Mouse (Mus musculus) stomach, embryonic 16.5 days (tissue): Measurements from ENCODE around the gene Aanat. TPM values are rescaled to one million over a fixed set of nuclear protein-coding genes. Genes with fewer than 3 reads are reported as not detected.

Experiments
- ATAC-seq: fragments of 200-750 bp; cut with Nextera tagmentation; 2 replicates; pipeline ENCODE4 v1.8.0; 2017; ENCODE audit warnings: moderate number of reproducible peaks, moderate TSS enrichment; ENCODE audit not compliant: insufficient read depth, low FRiP score
- H3K27ac ChIP-seq: fragments of 300-500 bp; sonication (generic); 2 replicates; pipeline ENCODE4 v1.5.1; 2014; ENCODE audit warnings: low read length
- H3K27me3 ChIP-seq: fragments of 300-500 bp; sonication (generic); 2 replicates; pipeline ENCODE4 v1.6.1; 2014; ENCODE audit warnings: low read length, control low read depth, mixed read lengths; ENCODE audit not compliant: control insufficient read depth, insufficient read depth
- H3K36me3 ChIP-seq: fragments of 300-500 bp; sonication (generic); 2 replicates; pipeline ENCODE4 v1.6.1; 2014; ENCODE audit warnings: low read length; ENCODE audit not compliant: control insufficient read depth, insufficient read depth
- H3K4me1 ChIP-seq: fragments of 300-500 bp; sonication (generic); 2 replicates; pipeline ENCODE4 v1.6.1; 2014; ENCODE audit warnings: low read length, control low read depth, mixed read lengths; ENCODE audit not compliant: control insufficient read depth, insufficient read depth
- H3K4me2 ChIP-seq: fragments of 300-500 bp; sonication (generic); 2 replicates; pipeline ENCODE4 v1.6.1; 2014; ENCODE audit warnings: low read depth, low read length, mixed read lengths
- H3K4me3 ChIP-seq: fragments of 300-500 bp; sonication (generic); replicated peaks from 2 replicates; pipeline ENCODE4 v1.5.1; 2014; ENCODE audit warnings: mild to moderate bottlenecking, low read length
- H3K9ac ChIP-seq: fragments of 300-500 bp; sonication (generic); 2 replicates; pipeline ENCODE4 v1.6.1; 2014; ENCODE audit warnings: low read length
- H3K9me3 ChIP-seq: fragments of 300-500 bp; sonication (generic); replicated peaks from 2 replicates; pipeline ENCODE4 v1.6.1; 2016; ENCODE audit warnings: low read length, control low read depth; ENCODE audit not compliant: control insufficient read depth
- WGBS: fragments of 180-500 bp; shearing (Covaris S2); extraction: QIAGEN DNeasy Blood & Tissue Kit; methylation state at CpG from one replicate; pipeline ENCODE4 v1.1.7; 2014; 5-methylcytosine and 5-hydroxymethylcytosine counted together
- polyA plus RNA-seq: library from polyadenylated mRNA; unstranded; fragments of >200 nt; fragmentation: Nextera tagmentation; extraction: Ambion mirVana; gene quantifications from 2 replicates; pipeline ENCODE4 v1.2.1, GENCODE M21; 2015

Gene Aanat
- polyA plus RNA-seq, 1 experiment from 2014 or later = not detected

DNA sequence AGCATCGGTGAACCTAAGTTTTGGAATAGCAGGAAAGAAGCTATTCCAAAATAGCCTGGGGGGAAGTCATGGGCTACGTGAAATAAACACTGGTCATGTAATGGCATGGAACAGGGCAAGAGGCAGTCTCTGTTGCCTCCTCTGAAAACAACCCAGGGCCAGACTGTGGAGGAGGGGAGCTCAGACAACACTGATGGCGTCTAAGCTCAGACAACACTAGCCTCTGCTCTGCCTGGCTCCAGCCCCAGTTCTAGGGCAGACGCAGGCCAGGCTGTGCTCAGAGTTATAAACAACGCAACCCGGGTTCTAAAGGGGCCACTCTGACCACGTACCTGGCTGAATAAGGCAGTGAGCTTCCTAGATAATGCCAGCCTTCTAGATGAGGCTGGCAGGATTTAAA, 35.5 kb upstream of the Aanat start:
- no peak overlapping the region for H3K4me2 ChIP-seq
- peaks cover 16% of the 10 kb centered on the region for H3K4me1 ChIP-seq
- H3K27ac ChIP-seq = peak overlapping the region; percentile 62
- peak overlapping the region; percentile 52 for H3K9ac ChIP-seq
- H3K4me3 ChIP-seq = no peak overlapping the region
- no peaks in the 10 kb centered on the region for H3K27me3 ChIP-seq
- peaks cover 9% of the 10 kb centered on the region; the same call in 1 of the 2 replicates for H3K36me3 ChIP-seq
- no peak for ATAC-seq
- H3K9me3 ChIP-seq = no peaks in the 10 kb centered on the region
- WGBS = 37% methylated on average over 7 of the region's 7 CpGs

GRCm38 (mm10) chr11:116552194-116552593, 34.0 kb upstream of the Aanat start:
- no peak overlapping the region for H3K27ac ChIP-seq
- no peaks in the 10 kb centered on the region for H3K36me3 ChIP-seq
- H3K4me3 ChIP-seq = no peak overlapping the region
- no peak overlapping the region for H3K9ac ChIP-seq
- 73% methylated on average over 1 of the region's 1 CpGs for WGBS
- peaks cover 20% of the 10 kb centered on the region for H3K4me1 ChIP-seq
- no peaks in the 10 kb centered on the region for H3K9me3 ChIP-seq
- H3K4me2 ChIP-seq = no peak overlapping the region
- H3K27me3 ChIP-seq = no peaks in the 10 kb centered on the region
- no peak for ATAC-seq

DNA sequence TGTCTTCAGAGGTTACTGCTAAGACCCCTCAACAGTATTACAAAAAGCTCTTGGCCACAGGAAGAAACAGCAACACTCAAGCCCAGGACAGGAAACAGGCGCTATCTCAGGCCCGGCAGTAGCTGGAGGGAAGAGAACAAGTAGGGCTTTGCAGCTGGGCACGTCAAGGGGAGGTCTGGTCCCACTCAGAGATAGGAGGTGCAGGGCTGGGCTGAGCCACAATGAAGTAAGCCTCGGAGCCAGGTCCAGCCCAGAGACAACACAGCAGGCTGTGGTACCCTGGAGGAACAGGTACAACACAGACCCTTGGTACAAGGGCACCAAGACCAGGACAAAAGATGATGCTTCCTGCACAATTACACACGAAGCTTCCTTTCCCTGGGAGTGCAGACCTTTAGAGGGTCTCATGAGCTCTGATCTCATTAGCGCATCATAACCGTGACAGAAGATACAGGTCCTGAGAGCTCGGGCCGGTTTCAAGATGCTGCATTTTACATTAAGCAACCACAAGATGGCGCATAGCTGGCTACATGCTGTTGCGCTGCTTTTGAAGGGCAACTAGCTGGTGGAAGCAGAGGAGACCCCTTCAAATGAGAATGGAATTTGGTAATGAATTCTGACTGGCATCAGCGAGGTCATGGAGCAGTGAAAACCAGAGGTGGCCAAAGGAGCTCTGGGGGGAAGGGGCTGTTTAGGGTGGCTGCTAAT, 31.9 kb upstream of the Aanat start:
- Histone ChIP-seq H3K9me3 (no peaks in the 10 kb centered on the region), H3K27me3 (no peaks in the 10 kb centered on the region), H3K4me3 (no peak overlapping the region), H3K4me1 (peaks cover 20% of the 10 kb centered on the region), H3K27ac (no peak overlapping the region), H3K4me2 (no peak overlapping the region), H3K9ac (no peak overlapping the region), H3K36me3 (no peaks in the 10 kb centered on the region)
- WGBS = 34% methylated on average over 12 of the region's 12 CpGs
- no peak for ATAC-seq

GRCm38 (mm10) chr11:116555572-116555971, 30.7 kb upstream of the Aanat start:
- Histone ChIP-seq H3K27me3 (no peaks in the 10 kb centered on the region), H3K4me3 (no peak overlapping the region), H3K4me1 (peaks cover 19% of the 10 kb centered on the region), H3K36me3 (no peaks in the 10 kb centered on the region), H3K27ac (no peak overlapping the region), H3K9me3 (no peaks in the 10 kb centered on the region), H3K4me2 (no peak overlapping the region), H3K9ac (peak overlapping the region; percentile 19; the same call in 1 of the 2 replicates)
- no peak for ATAC-seq
- 56% methylated on average over 1 of the region's 1 CpGs for WGBS

DNA sequence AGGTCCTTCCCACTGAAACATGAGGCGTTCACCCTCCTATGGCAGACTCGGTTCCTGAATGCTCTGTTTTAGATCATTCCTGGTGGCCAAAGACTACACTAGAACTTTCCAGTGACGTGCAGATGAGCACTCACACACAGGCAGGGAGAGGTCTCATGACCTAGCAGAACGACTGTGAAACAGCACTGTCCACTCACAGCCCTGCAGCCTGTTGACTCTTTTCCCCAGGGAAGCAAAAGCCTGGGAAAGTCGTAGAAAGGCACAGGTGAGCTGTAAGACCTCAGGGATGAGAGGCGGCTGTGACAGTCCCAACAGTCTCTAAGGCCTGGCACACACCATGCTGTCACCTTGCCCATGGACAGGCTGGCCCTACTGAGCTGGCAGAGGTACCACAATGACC, 29.9 kb upstream of the Aanat start:
- no peak overlapping the region for H3K9ac ChIP-seq
- no peak overlapping the region for H3K4me2 ChIP-seq
- no peaks in the 10 kb centered on the region for H3K36me3 ChIP-seq
- H3K27me3 ChIP-seq = no peaks in the 10 kb centered on the region
- H3K4me3 ChIP-seq = no peak overlapping the region
- H3K9me3 ChIP-seq = no peaks in the 10 kb centered on the region
- H3K27ac ChIP-seq = no peak overlapping the region
- peaks cover 12% of the 10 kb centered on the region for H3K4me1 ChIP-seq
- no peak for ATAC-seq
- 47% methylated on average over 6 of the region's 6 CpGs for WGBS

DNA sequence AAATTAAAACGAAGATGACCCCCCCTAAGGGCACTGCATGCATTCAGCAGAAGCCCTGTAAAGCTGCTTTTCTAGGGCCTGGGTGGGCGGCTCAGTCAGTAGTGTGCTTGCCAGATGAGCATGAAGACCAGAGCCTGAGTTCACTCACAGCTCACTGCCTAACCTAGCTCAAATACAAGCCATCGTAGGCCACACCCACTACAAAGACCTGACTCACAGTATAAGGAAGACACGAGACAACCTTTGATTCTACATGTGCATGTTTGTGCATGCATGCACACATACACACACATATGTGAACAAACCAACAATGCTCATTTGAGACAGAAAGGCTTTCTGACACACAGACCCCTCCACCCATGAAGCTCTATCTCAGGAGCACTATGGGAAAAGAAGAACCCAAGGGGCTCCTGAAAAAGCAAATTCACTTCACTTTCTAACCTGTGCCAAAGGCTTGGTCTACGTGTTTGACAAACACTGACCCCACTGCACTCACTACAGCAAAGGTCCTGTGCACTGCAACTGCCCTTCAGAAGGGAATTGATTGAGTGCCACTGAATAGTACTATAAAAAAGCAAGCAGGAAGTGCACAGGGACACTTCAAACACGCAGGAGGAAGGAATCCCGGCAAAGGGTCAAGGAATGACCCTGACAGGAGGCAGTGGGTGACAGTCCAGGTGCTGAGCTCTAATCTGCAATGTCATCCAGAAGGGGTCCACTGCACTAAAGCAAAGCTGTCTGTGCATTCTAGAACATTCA, 20.8 kb upstream of the Aanat start:
- Histone ChIP-seq H3K4me2 (no peak overlapping the region), H3K27ac (no peak overlapping the region), H3K4me3 (no peak overlapping the region), H3K4me1 (peaks cover 9% of the 10 kb centered on the region), H3K36me3 (no peaks in the 10 kb centered on the region), H3K9ac (no peak overlapping the region), H3K9me3 (no peaks in the 10 kb centered on the region), H3K27me3 (no peaks in the 10 kb centered on the region)
- 0 out of 2 replicates have a peak, but pooled peaks have one; percentile 50 for ATAC-seq
- 49% methylated on average over 7 of the region's 7 CpGs for WGBS

- Histone ChIP-seq H3K27ac (no peak overlapping the region), H3K4me2 (no peak overlapping the region), H3K9me3 (no peaks in the 10 kb centered on the region), H3K4me3 (no peak overlapping the region), H3K9ac (no peak overlapping the region), H3K4me1 (peaks cover 9% of the 10 kb centered on the region), H3K27me3 (no peaks in the 10 kb centered on the region), H3K36me3 (no peaks in the 10 kb centered on the region)
- ATAC-seq = no peak
- WGBS = 87% methylated on average over 8 of the region's 8 CpGs
Observed at GRCm38 (mm10) chr11:116567531-116567930, 18.7 kb upstream of the Aanat start.

DNA sequence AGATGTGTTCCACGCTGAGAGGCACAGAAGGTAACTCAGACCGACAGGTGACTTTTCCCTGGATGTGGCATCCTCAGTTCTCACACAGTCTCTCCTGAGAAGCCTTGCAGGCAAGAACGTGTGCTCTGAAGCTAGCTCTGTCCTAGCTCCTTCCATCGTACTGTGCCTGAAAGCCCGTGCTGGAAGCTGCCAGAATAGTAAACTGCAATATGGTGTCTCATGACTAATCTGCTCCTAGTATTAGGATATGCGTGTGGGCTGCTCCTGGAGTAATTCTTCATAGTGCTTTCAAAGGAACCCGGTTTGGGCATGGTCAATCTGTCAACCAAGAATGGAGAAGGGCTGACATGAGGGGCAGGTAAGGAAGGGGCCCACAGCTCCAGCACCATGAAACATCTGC, 15.4 kb upstream of the Aanat start:
- H3K27ac ChIP-seq = no peak overlapping the region
- H3K27me3 ChIP-seq = no peaks in the 10 kb centered on the region
- H3K9me3 ChIP-seq = no peaks in the 10 kb centered on the region
- no peaks in the 10 kb centered on the region for H3K36me3 ChIP-seq
- WGBS = 67% methylated on average over 7 of the region's 7 CpGs
- H3K4me3 ChIP-seq = no peak overlapping the region
- H3K4me2 ChIP-seq = no peak overlapping the region
- no peak overlapping the region for H3K9ac ChIP-seq
- peaks cover 17% of the 10 kb centered on the region for H3K4me1 ChIP-seq
- ATAC-seq = no peak
